Mouse (Mus musculus) ES-E14 (cell line): ENCODE measurements at regions not wholly inside any gene's neighbourhood (a gene's known extent, or its start where the extent isn't known, plus 50 kb on each side); places are given as distances from the start of the nearest gene placed in this dataset.

ENCODE experiments used
- DNase-seq: peaks from one replicate; pipeline ENCODE4 v3.0.0-alpha.2; 2013; ENCODE audit warnings: low read depth, low spot score
- H3K27ac ChIP-seq: 2 replicates; pipeline ENCODE4 v1.5.1; 2012; ENCODE audit warnings: low read depth, mild to moderate bottlenecking, low read length, moderate library complexity, mixed read lengths; ENCODE audit not compliant: poor library complexity, insufficient read depth, severe bottlenecking
- H3K36me3 ChIP-seq: 2 replicates; pipeline ENCODE4 v1.6.1; 2012; ENCODE audit warnings: mild to moderate bottlenecking, low read length, moderate library complexity, mixed read lengths; ENCODE audit not compliant: control insufficient read depth, poor library complexity, insufficient read depth, severe bottlenecking
- H3K4me1 ChIP-seq, 2 experiments: fragments of 150-350 bp in 1 of 2; sonication (generic) in 1 of 2; 2 replicates each; pipeline ENCODE4 v1.6.1; 2012; ENCODE audit warnings: low read length in 2 of 2, mild to moderate bottlenecking in 1 of 2, mixed read lengths in 1 of 2; ENCODE audit not compliant: control insufficient read depth in 2 of 2, insufficient read depth in 2 of 2, poor library complexity in 1 of 2
- H3K4me3 ChIP-seq, 2 experiments: fragments of 150-350 bp in 1 of 2; sonication (generic) in 1 of 2; 2 replicates each; pipeline ENCODE4 v1.5.1; 2012; ENCODE audit warnings: low read length in 2 of 2, low read depth in 1 of 2, mild to moderate bottlenecking in 1 of 2, mixed read lengths in 1 of 2; ENCODE audit not compliant: insufficient read depth in 1 of 2, poor library complexity in 1 of 2, severe bottlenecking in 1 of 2
- H3K9ac ChIP-seq: 2 replicates; pipeline ENCODE4 v1.6.1; 2012; ENCODE audit warnings: low read depth, mild to moderate bottlenecking, low read length, mixed read lengths; ENCODE audit not compliant: poor library complexity, insufficient read depth, severe bottlenecking
- H3K9me3 ChIP-seq: fragments of 150-350 bp; sonication (generic); 2 replicates; pipeline ENCODE4 v1.6.1; 2012; ENCODE audit warnings: low read depth, mild to moderate bottlenecking, low read length; ENCODE audit not compliant: control insufficient read depth, insufficient read depth
- CHD2 ChIP-seq: IDR thresholded peaks from 2 replicates; pipeline ENCODE4 v1.6.1; 2014; ENCODE audit warnings: mild to moderate bottlenecking, low read depth, low read length, inconsistent platforms
- HCFC1 ChIP-seq: IDR thresholded peaks from 2 replicates; pipeline ENCODE4 v1.6.1; 2012; ENCODE audit warnings: low read length, inconsistent platforms, borderline replicate concordance; ENCODE audit not compliant: insufficient read depth
- MAFK ChIP-seq: IDR thresholded peaks from 2 replicates; pipeline ENCODE4 v1.6.1; 2014; ENCODE audit warnings: mild to moderate bottlenecking, low read depth, low read length, inconsistent platforms; ENCODE audit not compliant: insufficient read depth
- ZC3H11A ChIP-seq: IDR thresholded peaks from 2 replicates; pipeline ENCODE4 v1.6.1; 2012; ENCODE audit warnings: low read depth, mild to moderate bottlenecking, inconsistent platforms, low read length, borderline replicate concordance
- ZNF384 ChIP-seq: IDR thresholded peaks from 2 replicates; pipeline ENCODE4 v1.6.1; 2012; ENCODE audit warnings: low read depth, low read length, inconsistent platforms
- in situ Hi-C, 2 experiments: fragments of 600-800 bp; cut with MboI; formaldehyde crosslinking; loops; one replicate each; pipeline ENCODE4 v1.15.1; 2025; ENCODE audit warnings: low sequenced_read_pairs in 2 of 2, inconsistent platforms in 1 of 2; ENCODE audit not compliant: unreplicated experiment in 2 of 2

- Histone ChIP-seq H3K27ac (no peak overlapping the region), H3K36me3 (no peaks in the 10 kb centered on the region), H3K9ac (no peak overlapping the region), H3K4me3 (no peak overlapping the region), H3K4me1 (no peaks in the 10 kb centered on the region), H3K9me3 (no peaks in the 10 kb centered on the region)
- in situ Hi-C loops, result no loop called here
- TF ChIP-seq ZC3H11A, result no peak
- TF ChIP-seq MAFK, result no peak
- TF ChIP-seq HCFC1, result no peak
- TF ChIP-seq CHD2, result no peak
- TF ChIP-seq ZNF384, result no peak
- no peak for DNase-seq
Observed at GRCm38 (mm10) chr12:28332591-28332990, 219.6 kb downstream of the Dcdc2c start.

- no peak overlapping the region for H3K27ac ChIP-seq
- DNase-seq, result no peak
- no peak overlapping the region for H3K9ac ChIP-seq
- TF ChIP-seq ZNF384 (no peak), CHD2 (no peak), MAFK (no peak), HCFC1 (no peak), ZC3H11A (no peak)
- in situ Hi-C loops, result no loop called here
- H3K4me1 ChIP-seq, result no peaks in the 10 kb centered on the region
- H3K4me3 ChIP-seq, result no peak overlapping the region
- H3K9me3 ChIP-seq, result no peaks in the 10 kb centered on the region
- H3K36me3 ChIP-seq, result no peaks in the 10 kb centered on the region
Observed at GRCm38 (mm10) chr12:28331843-28332242, 220.4 kb downstream of the Dcdc2c start.

GRCm38 (mm10) chr12:28323659-28324058 is 228.5 kb downstream of the Dcdc2c start:
- H3K4me1 ChIP-seq, result no peaks in the 10 kb centered on the region
- H3K27ac ChIP-seq, result no peak overlapping the region
- H3K9ac ChIP-seq, result no peak overlapping the region
- in situ Hi-C loops, result no loop called here
- H3K36me3 ChIP-seq, result no peaks in the 10 kb centered on the region; the same call in 1 of the 2 replicates
- H3K9me3 ChIP-seq, result no peaks in the 10 kb centered on the region
- no peak for TF ChIP-seq HCFC1
- no peak for TF ChIP-seq ZNF384
- no peak for TF ChIP-seq MAFK
- no peak for TF ChIP-seq CHD2
- no peak for TF ChIP-seq ZC3H11A
- no peak overlapping the region for H3K4me3 ChIP-seq
- DNase-seq, result no peak

- Histone ChIP-seq H3K4me3 (no peak overlapping the region), H3K4me1 (no peaks in the 10 kb centered on the region), H3K9me3 (no peaks in the 10 kb centered on the region), H3K36me3 (no peaks in the 10 kb centered on the region), H3K9ac (no peak overlapping the region), H3K27ac (no peak overlapping the region)
- DNase-seq, result no peak
- in situ Hi-C loops, result no loop called here
- TF ChIP-seq ZC3H11A (no peak), MAFK (no peak), HCFC1 (no peak), ZNF384 (no peak), CHD2 (no peak)
Observed at GRCm38 (mm10) chr12:28309226-28309625, 243.0 kb downstream of the Dcdc2c start.

GRCm38 (mm10) chr12:28302038-28302581 is 250.1 kb downstream of the Dcdc2c start:
- H3K36me3 ChIP-seq, result no peaks in the 10 kb centered on the region
- H3K27ac ChIP-seq, result no peak overlapping the region
- no peak overlapping the region for H3K9ac ChIP-seq
- no peak overlapping the region for H3K4me3 ChIP-seq
- DNase-seq, result no peak
- H3K4me1 ChIP-seq, result no peaks in the 10 kb centered on the region
- in situ Hi-C loops, result no loop called here
- TF ChIP-seq ZNF384 (no peak), ZC3H11A (no peak), HCFC1 (no peak), CHD2 (no peak), MAFK (no peak)
- no peaks in the 10 kb centered on the region for H3K9me3 ChIP-seq
